Mouse (Mus musculus) stomach, embryonic 16.5 days (tissue): Measurements from ENCODE around the gene Gm49711. TPM values are rescaled to one million over a fixed set of nuclear protein-coding genes. Genes with fewer than 3 reads are reported as not detected.

Source experiments
- ATAC-seq: fragments of 200-750 bp; cut with Nextera tagmentation; 2 replicates; pipeline ENCODE4 v1.8.0; 2017; ENCODE audit warnings: moderate number of reproducible peaks, moderate TSS enrichment; ENCODE audit not compliant: insufficient read depth, low FRiP score
- H3K27ac ChIP-seq: fragments of 300-500 bp; sonication (generic); 2 replicates; pipeline ENCODE4 v1.5.1; 2014; ENCODE audit warnings: low read length
- H3K27me3 ChIP-seq: fragments of 300-500 bp; sonication (generic); 2 replicates; pipeline ENCODE4 v1.6.1; 2014; ENCODE audit warnings: low read length, control low read depth, mixed read lengths; ENCODE audit not compliant: control insufficient read depth, insufficient read depth
- H3K36me3 ChIP-seq: fragments of 300-500 bp; sonication (generic); 2 replicates; pipeline ENCODE4 v1.6.1; 2014; ENCODE audit warnings: low read length; ENCODE audit not compliant: control insufficient read depth, insufficient read depth
- H3K4me1 ChIP-seq: fragments of 300-500 bp; sonication (generic); 2 replicates; pipeline ENCODE4 v1.6.1; 2014; ENCODE audit warnings: low read length, control low read depth, mixed read lengths; ENCODE audit not compliant: control insufficient read depth, insufficient read depth
- H3K4me2 ChIP-seq: fragments of 300-500 bp; sonication (generic); 2 replicates; pipeline ENCODE4 v1.6.1; 2014; ENCODE audit warnings: low read depth, low read length, mixed read lengths
- H3K4me3 ChIP-seq: fragments of 300-500 bp; sonication (generic); replicated peaks from 2 replicates; pipeline ENCODE4 v1.5.1; 2014; ENCODE audit warnings: mild to moderate bottlenecking, low read length
- H3K9ac ChIP-seq: fragments of 300-500 bp; sonication (generic); 2 replicates; pipeline ENCODE4 v1.6.1; 2014; ENCODE audit warnings: low read length
- H3K9me3 ChIP-seq: fragments of 300-500 bp; sonication (generic); replicated peaks from 2 replicates; pipeline ENCODE4 v1.6.1; 2016; ENCODE audit warnings: low read length, control low read depth; ENCODE audit not compliant: control insufficient read depth
- WGBS: fragments of 180-500 bp; shearing (Covaris S2); extraction: QIAGEN DNeasy Blood & Tissue Kit; methylation state at CpG from one replicate; pipeline ENCODE4 v1.1.7; 2014; 5-methylcytosine and 5-hydroxymethylcytosine counted together
- polyA plus RNA-seq: library from polyadenylated mRNA; unstranded; fragments of >200 nt; fragmentation: Nextera tagmentation; extraction: Ambion mirVana; gene quantifications from 2 replicates; pipeline ENCODE4 v1.2.1, GENCODE M21; 2015

The Gm49711 gene
- polyA plus RNA-seq, 1 experiment from 2014 or later, result not detected

GRCm38 (mm10) chr16:92177718-92178117 lies 119.6 kb downstream of the Gm49711 start:
- 79% methylated on average over 1 of the region's 1 CpGs for WGBS
- Histone ChIP-seq H3K36me3 (no peaks in the 10 kb centered on the region), H3K9ac (no peak overlapping the region), H3K9me3 (no peaks in the 10 kb centered on the region), H3K27ac (no peak overlapping the region), H3K4me1 (no peaks in the 10 kb centered on the region), H3K4me3 (no peak overlapping the region), H3K27me3 (no peaks in the 10 kb centered on the region), H3K4me2 (no peak overlapping the region)
- ATAC-seq, result no peak

- no peak overlapping the region for H3K9ac ChIP-seq
- 64% methylated on average over 8 of the region's 8 CpGs for WGBS
- H3K9me3 ChIP-seq, result no peaks in the 10 kb centered on the region
- no peak for ATAC-seq
- no peak overlapping the region for H3K4me3 ChIP-seq
- H3K4me1 ChIP-seq, result no peaks in the 10 kb centered on the region
- no peak overlapping the region for H3K4me2 ChIP-seq
- H3K36me3 ChIP-seq, result no peaks in the 10 kb centered on the region
- H3K27ac ChIP-seq, result no peak overlapping the region
- no peaks in the 10 kb centered on the region for H3K27me3 ChIP-seq
Measured at GRCm38 (mm10) chr16:92179306-92179705, 121.2 kb downstream of the Gm49711 start.

GRCm38 (mm10) chr16:92183477-92183876 lies 125.4 kb downstream of the Gm49711 start:
- 27% methylated on average over 4 of the region's 4 CpGs for WGBS
- no peaks in the 10 kb centered on the region for H3K27me3 ChIP-seq
- no peak for ATAC-seq
- no peak overlapping the region for H3K9ac ChIP-seq
- H3K4me1 ChIP-seq, result no peaks in the 10 kb centered on the region
- H3K9me3 ChIP-seq, result no peaks in the 10 kb centered on the region
- no peak overlapping the region for H3K27ac ChIP-seq
- no peak overlapping the region for H3K4me3 ChIP-seq
- no peak overlapping the region for H3K4me2 ChIP-seq
- no peaks in the 10 kb centered on the region for H3K36me3 ChIP-seq

GRCm38 (mm10) chr16:92190603-92191002 lies 132.5 kb downstream of the Gm49711 start:
- Histone ChIP-seq H3K9ac (no peak overlapping the region), H3K36me3 (no peaks in the 10 kb centered on the region), H3K4me1 (no peaks in the 10 kb centered on the region), H3K9me3 (no peaks in the 10 kb centered on the region), H3K4me2 (no peak overlapping the region), H3K27ac (no peak overlapping the region), H3K27me3 (no peaks in the 10 kb centered on the region), H3K4me3 (no peak overlapping the region)
- no peak for ATAC-seq

GRCm38 (mm10) chr16:92195094-92195493 lies 137.0 kb downstream of the Gm49711 start:
- Histone ChIP-seq H3K27ac (no peak overlapping the region), H3K36me3 (no peaks in the 10 kb centered on the region), H3K9me3 (no peaks in the 10 kb centered on the region), H3K9ac (no peak overlapping the region), H3K4me1 (no peaks in the 10 kb centered on the region), H3K4me2 (no peak overlapping the region), H3K27me3 (no peaks in the 10 kb centered on the region), H3K4me3 (no peak overlapping the region)
- 70% methylated on average over 6 of the region's 6 CpGs for WGBS
- no peak for ATAC-seq

GRCm38 (mm10) chr16:92196741-92197331 lies 138.7 kb downstream of the Gm49711 start:
- WGBS, result 73% methylated on average over 8 of the region's 8 CpGs
- H3K4me1 ChIP-seq, result no peaks in the 10 kb centered on the region
- no peak overlapping the region for H3K27ac ChIP-seq
- no peaks in the 10 kb centered on the region for H3K9me3 ChIP-seq
- H3K36me3 ChIP-seq, result no peaks in the 10 kb centered on the region
- no peak overlapping the region for H3K4me2 ChIP-seq
- no peak overlapping the region for H3K4me3 ChIP-seq
- no peak overlapping the region for H3K9ac ChIP-seq
- H3K27me3 ChIP-seq, result no peaks in the 10 kb centered on the region
- ATAC-seq, result no peak

- no peak overlapping the region for H3K4me2 ChIP-seq
- H3K27ac ChIP-seq, result no peak overlapping the region
- 77% methylated on average over 7 of the region's 7 CpGs for WGBS
- H3K27me3 ChIP-seq, result no peaks in the 10 kb centered on the region
- ATAC-seq, result no peak
- H3K4me1 ChIP-seq, result no peaks in the 10 kb centered on the region
- H3K36me3 ChIP-seq, result no peaks in the 10 kb centered on the region
- H3K4me3 ChIP-seq, result no peak overlapping the region
- H3K9me3 ChIP-seq, result no peaks in the 10 kb centered on the region
- H3K9ac ChIP-seq, result no peak overlapping the region
Measured at GRCm38 (mm10) chr16:92200615-92201014, 142.5 kb downstream of the Gm49711 start.

GRCm38 (mm10) chr16:92203599-92203998 lies 145.5 kb downstream of the Gm49711 start:
- Histone ChIP-seq H3K27ac (no peak overlapping the region), H3K9ac (no peak overlapping the region), H3K27me3 (no peaks in the 10 kb centered on the region), H3K36me3 (no peaks in the 10 kb centered on the region), H3K4me3 (no peak overlapping the region), H3K4me1 (no peaks in the 10 kb centered on the region), H3K4me2 (no peak overlapping the region), H3K9me3 (no peaks in the 10 kb centered on the region)
- 74% methylated on average over 8 of the region's 8 CpGs for WGBS
- no peak for ATAC-seq

- ATAC-seq, result no peak
- H3K4me3 ChIP-seq, result no peak overlapping the region
- no peaks in the 10 kb centered on the region for H3K36me3 ChIP-seq
- H3K27me3 ChIP-seq, result no peaks in the 10 kb centered on the region
- no peaks in the 10 kb centered on the region for H3K4me1 ChIP-seq
- WGBS, result 67% methylated on average over 5 of the region's 5 CpGs
- no peak overlapping the region for H3K4me2 ChIP-seq
- H3K27ac ChIP-seq, result no peak overlapping the region
- H3K9me3 ChIP-seq, result no peaks in the 10 kb centered on the region
- no peak overlapping the region for H3K9ac ChIP-seq
Measured at GRCm38 (mm10) chr16:92209291-92209781, 151.2 kb downstream of the Gm49711 start.
